Mouse (Mus musculus) 3134 (cell line): ENCODE results near the gene Pla2g6.

Experiments
- DNase-seq: peaks from one replicate; pipeline ENCODE4 v3.0.0-alpha.2; 2011; ENCODE audit warnings: low spot score; ENCODE audit not compliant: insufficient read length; ENCODE audit errors: extremely low read depth

The Pla2g6 gene

GRCm38 (mm10) chr15:79280850-79281249 is 47.3 kb downstream of the Pla2g6 start:
- DNase-seq = no peak

GRCm38 (mm10) chr15:79280209-79280608 is 48.0 kb downstream of the Pla2g6 start:
- DNase-seq = no peak

- DNase-seq = no peak
Measured at GRCm38 (mm10) chr15:79277728-79278127, 50.5 kb downstream of the Pla2g6 start.

GRCm38 (mm10) chr15:79273020-79273419 is 55.2 kb downstream of the Pla2g6 start:
- no peak for DNase-seq

- DNase-seq = no peak
Measured at GRCm38 (mm10) chr15:79271124-79271746, 57.0 kb downstream of the Pla2g6 start.

- no peak for DNase-seq
Measured at GRCm38 (mm10) chr15:79270317-79271123, 57.7 kb downstream of the Pla2g6 start.

GRCm38 (mm10) chr15:79268521-79268920 is 59.7 kb downstream of the Pla2g6 start:
- DNase-seq = no peak

- DNase-seq = no peak
Measured at GRCm38 (mm10) chr15:79265384-79265783, 62.8 kb downstream of the Pla2g6 start.

- DNase-seq = no peak
Measured at GRCm38 (mm10) chr15:79263726-79264125, 64.5 kb downstream of the Pla2g6 start.

GRCm38 (mm10) chr15:79262786-79263309 is 65.3 kb downstream of the Pla2g6 start:
- no peak for DNase-seq

- no peak for DNase-seq
Measured at GRCm38 (mm10) chr15:79262375-79262774, 65.8 kb downstream of the Pla2g6 start.

GRCm38 (mm10) chr15:79261757-79262156 is 66.4 kb downstream of the Pla2g6 start:
- DNase-seq = no peak

- no peak for DNase-seq
Measured at GRCm38 (mm10) chr15:79261095-79261725, 67.0 kb downstream of the Pla2g6 start.

GRCm38 (mm10) chr15:79258521-79258920 is 69.7 kb downstream of the Pla2g6 start:
- no peak for DNase-seq

GRCm38 (mm10) chr15:79254661-79255060 is 73.5 kb downstream of the Pla2g6 start, which contains the start of gene Slc16a8:
Gene Slc16a8 (minus strand): TSS chr15:79254761.
- no peak for DNase-seq

GRCm38 (mm10) chr15:79252580-79252979 is 75.6 kb downstream of the Pla2g6 start:
- no peak for DNase-seq

GRCm38 (mm10) chr15:79251781-79252491 is 76.3 kb downstream of the Pla2g6 start:
- no peak for DNase-seq

- no peak for DNase-seq
Measured at GRCm38 (mm10) chr15:79251168-79251567, 77.0 kb downstream of the Pla2g6 start.

- no peak for DNase-seq
Measured at GRCm38 (mm10) chr15:79250236-79250635, 78.0 kb downstream of the Pla2g6 start.

- DNase-seq = no peak
Measured at GRCm38 (mm10) chr15:79245321-79245720, 82.9 kb downstream of the Pla2g6 start.
